Mouse (Mus musculus) cerebellum, adult 2 months (tissue): ENCODE results near the gene Cpb2. TPM values are rescaled to one million over a fixed set of nuclear protein-coding genes. Genes with fewer than 3 reads are reported as not detected.

Experiments used
- DNase-seq, 2 experiments: peaks; one replicate each; pipeline ENCODE4 v3.0.0; 2021
- H3K27ac ChIP-seq: fragments of 200-500 bp; 2 replicates; pipeline ENCODE4 v1.5.1; 2012; ENCODE audit warnings: low read length, control low read depth, inconsistent platforms; ENCODE audit not compliant: insufficient read depth
- H3K27me3 ChIP-seq: fragments of 200-500 bp; 2 replicates; pipeline ENCODE4 v1.6.1; 2012; ENCODE audit warnings: inconsistent platforms, mild to moderate bottlenecking, low read length, moderate library complexity; ENCODE audit not compliant: control insufficient read depth, insufficient read depth
- H3K4me1 ChIP-seq: fragments of 200-500 bp; 2 replicates; pipeline ENCODE4 v1.6.1; 2011; ENCODE audit warnings: low read length; ENCODE audit not compliant: control insufficient read depth, insufficient read depth
- H3K4me3 ChIP-seq: fragments of 200-500 bp; replicated peaks from 2 replicates; pipeline ENCODE3; 2011; ENCODE audit warnings: mild to moderate bottlenecking, low read depth, low read length, control low read depth; ENCODE audit not compliant: insufficient read depth
- CTCF ChIP-seq: fragments of 200-500 bp; IDR thresholded peaks from 2 replicates; pipeline ENCODE4 v1.5.1; 2011; ENCODE audit warnings: low read depth, mild to moderate bottlenecking, control low read depth, low read length, moderate library complexity, borderline replicate concordance; ENCODE audit not compliant: insufficient read depth
- POLR2A ChIP-seq: fragments of 200-500 bp; IDR thresholded peaks from 2 replicates; pipeline ENCODE4 v1.6.1; 2011; ENCODE audit warnings: low read length, control low read depth, borderline replicate concordance; ENCODE audit not compliant: insufficient read depth
- WGBS: fragments of 180-500 bp; shearing (Covaris S2); methylation state at CpG from one replicate; pipeline ENCODE4 v1.1.7; 2018; 5-methylcytosine and 5-hydroxymethylcytosine counted together
- polyA plus RNA-seq: library from polyadenylated mRNA; depleted of rRNA; stranded (reverse); fragments of >200 nt; gene quantifications from 2 replicates; pipeline ENCODE4 v1.2.3, GENCODE M21; 2012; rRNA removed

The Cpb2 gene
- not detected in 2 replicates for polyA plus RNA-seq

DNA sequence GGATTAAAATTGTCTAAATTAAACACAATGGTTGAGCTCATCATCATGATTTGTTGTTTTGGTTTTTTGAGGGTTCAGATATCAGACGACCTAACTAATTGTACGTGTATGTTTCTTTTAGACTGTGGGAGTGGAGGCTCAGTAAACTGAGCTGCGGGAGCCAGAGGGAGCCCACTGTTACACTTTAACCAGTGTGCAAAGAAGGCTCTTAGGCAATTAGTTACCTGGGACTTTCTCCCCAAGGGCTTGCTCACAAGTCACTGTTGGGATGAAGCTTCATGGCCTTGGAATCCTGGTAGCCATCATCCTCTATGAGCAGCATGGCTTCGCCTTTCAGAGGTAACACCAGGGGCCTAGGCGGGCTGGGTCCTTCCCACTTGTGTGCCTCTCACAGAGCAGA is at the start of gene Cpb2:
Cpb2 (plus strand) TSS at position 201 of the 400 bp plus-strand sequence.
- H3K4me3 ChIP-seq: no peak within 1 kb of the TSS
- no peaks in the 10 kb centered on the region for H3K4me1 ChIP-seq
- WGBS: 88% methylated on average over 5 of the region's 5 CpGs
- TF ChIP-seq POLR2A: no peak
- TF ChIP-seq CTCF: no peak
- H3K27ac ChIP-seq: no peak within 1 kb of the TSS
- H3K27me3 ChIP-seq: no peaks in the 10 kb centered on the region
- DNase-seq: no peak

DNA sequence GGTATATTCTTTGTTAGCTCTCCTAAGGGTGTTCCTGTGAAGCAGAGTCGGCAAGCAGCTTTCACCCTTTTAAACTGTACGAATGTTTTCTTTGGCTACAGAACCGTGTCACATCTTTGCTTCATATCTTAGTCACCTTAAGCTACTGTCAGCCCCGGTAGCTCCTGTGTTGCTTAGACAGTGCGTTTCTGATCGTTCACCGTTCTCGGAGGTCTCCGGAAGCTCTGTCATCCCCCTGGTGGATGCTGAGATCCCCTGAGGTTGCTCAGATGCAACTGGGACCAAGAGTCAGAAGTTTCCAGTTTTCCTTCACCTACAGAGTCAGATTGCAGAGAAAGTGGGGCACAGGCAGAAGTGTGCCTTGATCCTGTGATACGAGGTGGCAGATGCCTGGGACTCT is 49.7 kb upstream of the Cpb2 start:
- no peak for TF ChIP-seq POLR2A
- no peak for TF ChIP-seq CTCF
- WGBS: 85% methylated on average over 10 of the region's 10 CpGs
- Histone ChIP-seq H3K4me1 (no peaks in the 10 kb centered on the region), H3K4me3 (no peak overlapping the region), H3K27me3 (no peaks in the 10 kb centered on the region), H3K27ac (no peak overlapping the region)
- DNase-seq: no peak

- H3K27ac ChIP-seq: no peak overlapping the region
- no peak overlapping the region for H3K4me3 ChIP-seq
- TF ChIP-seq CTCF (no peak), POLR2A (no peak)
- WGBS: 87% methylated on average over 10 of the region's 10 CpGs
- no peaks in the 10 kb centered on the region for H3K4me1 ChIP-seq
- DNase-seq: no peak
- H3K27me3 ChIP-seq: no peaks in the 10 kb centered on the region
Observed at GRCm38 (mm10) chr14:75192858-75193257, 49.2 kb upstream of the Cpb2 start.

DNA sequence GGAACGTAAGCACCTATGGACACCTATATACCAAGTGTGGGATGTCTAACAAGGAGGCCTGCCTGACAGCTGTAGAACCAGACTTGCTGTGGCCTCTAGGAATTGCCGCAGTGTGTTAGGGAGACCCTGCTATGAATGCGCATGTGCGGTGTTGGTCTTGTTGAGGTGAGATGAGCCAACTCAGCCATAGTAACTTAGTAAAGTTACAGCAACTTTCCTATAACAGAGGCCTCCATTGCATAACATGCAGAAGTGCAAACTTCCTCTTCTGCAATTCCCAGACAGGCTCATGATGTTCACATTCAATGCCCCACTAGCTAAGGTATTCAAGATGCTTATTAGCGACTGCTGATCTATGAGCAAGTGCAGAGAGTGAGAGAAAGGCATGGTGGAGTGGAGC is 46.6 kb upstream of the Cpb2 start:
- Histone ChIP-seq H3K4me3 (no peak overlapping the region), H3K27me3 (no peaks in the 10 kb centered on the region), H3K27ac (no peak overlapping the region), H3K4me1 (no peaks in the 10 kb centered on the region)
- TF ChIP-seq POLR2A: no peak
- no peak for TF ChIP-seq CTCF
- WGBS: 90% methylated on average over 5 of the region's 5 CpGs
- DNase-seq: no peak

DNA sequence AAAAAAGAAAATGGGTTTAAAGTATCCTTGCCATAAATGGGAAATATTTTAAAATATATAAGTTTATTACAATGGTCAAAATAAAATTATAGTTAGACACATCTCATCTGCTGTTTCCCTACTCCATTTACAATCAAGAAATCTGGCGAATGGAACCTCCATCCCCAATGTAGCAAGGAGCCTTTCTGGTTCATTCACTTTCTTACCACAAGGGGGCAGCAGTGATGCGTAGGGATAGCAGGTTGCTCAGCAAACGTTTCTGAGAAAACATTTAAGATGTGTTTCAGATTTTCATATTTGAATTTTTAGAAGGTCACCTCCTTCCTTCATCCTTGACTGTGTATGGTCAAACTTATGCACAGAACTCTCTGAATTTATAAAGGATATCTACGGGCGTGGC is 45.1 kb upstream of the Cpb2 start:
- Histone ChIP-seq H3K27me3 (no peaks in the 10 kb centered on the region), H3K4me3 (no peak overlapping the region), H3K4me1 (no peaks in the 10 kb centered on the region), H3K27ac (no peak overlapping the region)
- 41% methylated on average over 5 of the region's 5 CpGs for WGBS
- peak; percentile 33 to 45 for DNase-seq
- TF ChIP-seq CTCF: peak; percentile 70; the same call in 1 of the 2 replicates
- TF ChIP-seq POLR2A: no peak

DNA sequence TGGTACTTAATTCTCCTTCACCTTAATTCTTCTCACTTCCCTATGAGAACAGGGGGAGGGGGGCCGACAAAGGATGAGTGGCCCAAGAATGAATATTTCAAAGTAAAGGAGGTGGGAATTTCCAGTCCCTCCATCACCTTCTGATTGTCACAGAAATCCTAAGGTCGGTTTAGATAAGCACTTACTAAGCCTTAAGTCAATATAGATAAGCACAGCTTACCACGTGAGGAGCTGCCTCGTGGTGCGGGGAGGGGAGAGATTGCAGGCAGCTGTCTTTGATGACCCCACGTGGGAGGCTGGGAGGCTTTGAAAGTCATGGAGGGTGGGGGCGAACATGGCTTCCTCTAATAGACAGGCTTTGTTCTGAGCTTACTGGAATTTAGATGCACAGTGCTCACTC is 44.4 kb upstream of the Cpb2 start:
- DNase-seq: no peak
- H3K27ac ChIP-seq: no peak overlapping the region
- H3K4me1 ChIP-seq: no peaks in the 10 kb centered on the region
- H3K27me3 ChIP-seq: no peaks in the 10 kb centered on the region
- 70% methylated on average over 7 of the region's 7 CpGs for WGBS
- TF ChIP-seq CTCF (no peak), POLR2A (no peak)
- H3K4me3 ChIP-seq: no peak overlapping the region

DNA sequence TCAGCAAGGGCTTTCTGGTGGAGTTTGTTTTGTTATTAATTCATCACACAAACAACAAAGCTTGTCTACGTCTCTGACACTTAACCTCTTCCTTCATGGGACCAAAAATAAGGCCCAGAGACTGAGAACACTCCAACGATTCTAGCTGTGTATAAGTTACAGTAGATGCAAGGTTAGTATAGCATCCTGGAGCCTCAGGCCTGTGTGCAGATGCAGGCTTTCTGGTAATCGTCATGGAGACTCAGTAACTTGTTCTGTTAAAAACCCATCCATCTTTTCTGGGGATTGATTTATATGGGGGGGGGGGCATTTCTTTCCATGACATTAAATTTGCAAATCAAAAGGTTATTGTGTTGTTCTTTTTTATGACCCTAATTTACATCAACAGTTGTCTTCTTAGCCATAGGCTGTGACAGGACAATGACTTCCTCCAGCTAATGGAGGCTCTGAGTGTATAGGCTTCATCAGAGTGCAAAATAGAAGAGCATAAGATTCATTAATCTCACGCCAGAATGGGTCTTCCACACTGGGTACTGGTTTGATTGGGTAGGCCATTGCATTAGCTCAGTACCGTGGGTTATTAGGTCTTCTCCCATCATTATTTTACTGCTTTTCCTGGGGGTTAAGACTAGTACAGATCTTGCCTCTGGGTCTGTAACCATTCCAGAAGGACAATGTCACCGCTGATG is 36.6 kb upstream of the Cpb2 start:
- TF ChIP-seq CTCF (no peak), POLR2A (no peak)
- H3K27ac ChIP-seq: no peak overlapping the region
- H3K27me3 ChIP-seq: no peaks in the 10 kb centered on the region
- DNase-seq: no peak
- WGBS: 86% methylated on average over 6 of the region's 6 CpGs
- H3K4me1 ChIP-seq: no peaks in the 10 kb centered on the region
- no peak overlapping the region for H3K4me3 ChIP-seq

DNA sequence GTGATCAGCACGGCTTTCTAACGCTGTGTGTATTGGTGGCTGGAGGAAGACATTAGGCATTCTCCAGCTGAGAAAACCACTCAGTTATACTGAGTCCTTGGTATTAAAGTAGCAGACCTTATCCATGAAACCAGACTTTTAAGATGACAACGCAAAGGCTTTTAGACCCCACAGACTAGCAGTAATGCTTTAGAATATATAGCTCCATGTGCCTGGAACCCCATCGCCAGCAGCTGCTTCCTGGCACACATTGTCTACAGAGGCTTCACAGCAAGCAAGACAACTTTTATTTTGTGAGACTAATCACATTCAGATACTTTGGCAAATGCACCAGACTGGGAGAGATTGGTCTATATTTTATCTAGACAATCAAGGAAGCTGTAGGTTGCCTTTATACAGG is 35.8 kb upstream of the Cpb2 start:
- H3K27ac ChIP-seq: no peak overlapping the region
- H3K4me1 ChIP-seq: no peaks in the 10 kb centered on the region
- TF ChIP-seq POLR2A (no peak), CTCF (no peak)
- DNase-seq: no peak
- H3K27me3 ChIP-seq: no peaks in the 10 kb centered on the region
- WGBS: 88% methylated on average over 4 of the region's 4 CpGs
- no peak overlapping the region for H3K4me3 ChIP-seq
